Mouse (Mus musculus) heart, adult 2 months (tissue): ENCODE measurements around the gene Pafah1b3.

Experiments used
- CTCF ChIP-seq: fragments of 200-600 bp; IDR thresholded peaks from 2 replicates; pipeline ENCODE4 v1.8.1; 2022; ENCODE audit warnings: antibody characterized with exemption, mild to moderate bottlenecking, moderate library complexity
- EP300 ChIP-seq: fragments of 200-500 bp; IDR thresholded peaks from 2 replicates; pipeline ENCODE4 v1.6.1; 2011; ENCODE audit warnings: low read depth, low read length, control low read depth; ENCODE audit not compliant: insufficient read depth
- POLR2A ChIP-seq: fragments of 200-500 bp; IDR thresholded peaks from 2 replicates; pipeline ENCODE4 v1.6.1; 2011; ENCODE audit warnings: mild to moderate bottlenecking, low read depth, low read length, control low read depth; ENCODE audit not compliant: insufficient read depth

DNA sequence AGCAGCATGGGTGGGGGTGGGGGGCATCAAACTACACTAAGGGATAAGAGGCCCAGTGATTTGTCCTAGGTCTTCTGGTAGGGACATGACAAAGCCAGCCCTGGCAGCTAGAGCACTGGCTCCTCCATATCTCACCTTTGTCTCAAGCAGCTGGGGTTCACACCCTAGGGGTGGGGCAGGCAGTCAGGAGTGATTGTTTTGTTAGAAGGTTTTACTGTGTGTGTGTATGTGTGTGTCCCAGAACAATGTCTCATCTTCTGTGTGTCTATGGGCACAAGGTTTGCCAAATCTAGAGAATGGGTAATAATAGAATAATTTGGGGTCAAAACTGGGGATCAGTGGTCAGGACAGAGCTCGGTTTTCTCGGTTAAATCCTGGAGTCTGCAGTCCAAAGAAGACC is 7.7 kb upstream of the Pafah1b3 start:
- TF ChIP-seq POLR2A (no peak), CTCF (no peak), EP300 (no peak)
